Mouse (Mus musculus) heart, postnatal 0 days (tissue): ENCODE measurements around the gene Hmgb1.

ENCODE experiments used
- CTCF ChIP-seq: IDR thresholded peaks from 2 replicates; pipeline ENCODE4 v1.5.1; 2016; ENCODE audit warnings: antibody characterized with exemption, control low read depth, low read depth
- EP300 ChIP-seq: IDR thresholded peaks from 2 replicates; pipeline ENCODE4 v1.6.1; 2016; ENCODE audit warnings: antibody characterized with exemption, low read depth

DNA sequence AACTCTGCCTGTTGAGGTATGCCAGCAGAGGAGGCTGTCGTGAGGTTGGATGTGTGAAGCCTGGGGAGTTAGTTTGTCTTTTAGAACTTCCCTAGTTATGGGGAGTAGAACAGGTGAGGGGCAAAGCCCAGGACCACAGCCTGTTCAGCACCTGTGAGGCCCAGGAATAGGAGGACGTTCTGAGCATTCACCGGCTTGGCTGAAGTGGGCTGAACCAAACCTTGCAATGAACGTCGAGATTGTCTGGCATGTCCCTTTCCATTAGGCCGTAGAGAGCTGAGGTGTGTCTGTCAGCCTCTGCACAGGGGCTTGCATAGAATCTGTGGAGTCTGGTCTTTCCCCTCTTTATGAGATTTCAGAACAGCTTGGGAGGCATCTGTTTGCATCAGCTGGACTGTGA is 23.4 kb upstream of the Hmgb1 start:
- no peak for TF ChIP-seq CTCF
- no peak for TF ChIP-seq EP300
